Mouse (Mus musculus) adrenal gland, adult (tissue): ENCODE measurements at regions not wholly inside any gene's neighbourhood (a gene's known extent, or its start where the extent isn't known, plus 50 kb on each side); places are given as distances from the start of the nearest gene placed in this dataset.

Source experiments
- DNase-seq, 2 experiments: peaks; one replicate each; pipeline ENCODE4 v3.0.0; 2022 to 2023; ENCODE audit warnings: low spot score in 1 of 2; ENCODE audit not compliant: inconsistent age in 2 of 2

- no peak for DNase-seq
Observed at GRCm38 (mm10) chr1:57572097-57572496, 165.2 kb upstream of the Tyw5 start.

- no peak for DNase-seq
Observed at GRCm38 (mm10) chr1:57573829-57574228, 166.9 kb upstream of the Tyw5 start.

- DNase-seq = no peak
Observed at GRCm38 (mm10) chr1:57574530-57574929, 167.6 kb upstream of the Tyw5 start.

- DNase-seq = no peak
Observed at GRCm38 (mm10) chr1:57576066-57576753, 169.3 kb upstream of the Tyw5 start.

GRCm38 (mm10) chr1:57579086-57579485 lies 172.2 kb upstream of the Tyw5 start:
- DNase-seq = no peak

- DNase-seq = no peak
Observed at GRCm38 (mm10) chr1:57593707-57594589, 180.0 kb upstream of the Spats2l start.

- no peak for DNase-seq
Observed at GRCm38 (mm10) chr1:57594815-57595214, 179.1 kb upstream of the Spats2l start.

GRCm38 (mm10) chr1:57600951-57601350 lies 173.0 kb upstream of the Spats2l start:
- no peak for DNase-seq

- no peak for DNase-seq
Observed at GRCm38 (mm10) chr1:57605525-57605924, 168.4 kb upstream of the Spats2l start.

GRCm38 (mm10) chr1:57606060-57606683 lies 167.8 kb upstream of the Spats2l start:
- no peak for DNase-seq

GRCm38 (mm10) chr1:57607026-57607425 lies 166.9 kb upstream of the Spats2l start:
- no peak for DNase-seq

- DNase-seq = no peak
Observed at GRCm38 (mm10) chr1:57607626-57608422, 166.1 kb upstream of the Spats2l start.

GRCm38 (mm10) chr1:57608423-57608679 lies 165.6 kb upstream of the Spats2l start:
- DNase-seq = no peak

GRCm38 (mm10) chr1:57609307-57609706 lies 164.7 kb upstream of the Spats2l start:
- DNase-seq = no peak

- no peak for DNase-seq
Observed at GRCm38 (mm10) chr1:57612171-57612570, 161.8 kb upstream of the Spats2l start.

- peak in 1 of 2 experiments; percentile 26 for DNase-seq
Observed at GRCm38 (mm10) chr1:57612931-57613804, 160.8 kb upstream of the Spats2l start.

GRCm38 (mm10) chr1:57615155-57615554 lies 158.8 kb upstream of the Spats2l start:
- DNase-seq = no peak

- no peak for DNase-seq
Observed at GRCm38 (mm10) chr1:57617316-57617715, 156.6 kb upstream of the Spats2l start.

- DNase-seq = no peak
Observed at GRCm38 (mm10) chr1:57622561-57622960, 151.4 kb upstream of the Spats2l start.

GRCm38 (mm10) chr1:57633986-57634385 lies 140.0 kb upstream of the Spats2l start:
- no peak for DNase-seq
